Mouse (Mus musculus): ENCODE results near the gene Edem3. TPM values are rescaled to one million over a fixed set of nuclear protein-coding genes. Genes with fewer than 3 reads are reported as not detected.

Edem3 gene
- total RNA-seq, 4 experiments from 2014 or later: 34.2 to 35.5 (median 35.0) TPM

DNA sequence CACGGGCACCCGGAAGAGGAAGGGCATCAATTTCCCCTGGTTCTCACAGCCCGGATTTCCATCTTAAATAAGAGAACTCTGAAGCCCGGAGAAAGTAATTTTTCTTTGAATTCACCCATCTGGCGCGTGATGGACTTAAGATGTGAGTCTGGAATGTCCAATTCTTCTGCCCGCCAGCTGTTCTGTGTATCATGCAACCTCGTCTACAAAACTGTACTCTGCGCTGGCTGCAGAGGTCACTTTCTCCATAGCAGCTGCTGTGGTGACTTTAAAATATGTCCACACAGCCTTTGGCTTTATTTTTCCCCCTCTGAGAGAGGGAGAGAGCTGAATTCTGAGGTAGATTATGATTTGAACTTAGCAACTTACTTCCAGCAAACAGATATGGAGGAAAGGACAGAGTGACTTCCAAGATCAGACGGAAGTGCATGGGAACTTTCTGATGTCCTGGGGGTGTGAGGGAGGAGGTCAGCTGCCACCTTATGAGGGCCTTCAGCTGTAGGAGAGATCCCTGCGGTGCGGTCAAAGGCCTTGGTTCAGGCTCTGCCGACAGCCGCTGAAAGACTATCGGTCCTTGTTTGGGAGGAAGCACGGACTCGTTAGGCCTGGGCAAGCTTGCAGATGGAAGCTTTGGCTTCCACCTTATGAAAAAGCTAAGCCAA lies 108.1 kb downstream of the Edem3 start:
- no peak for DNase-seq (ENCODE audit: low spot score in 2 of 2)

DNA sequence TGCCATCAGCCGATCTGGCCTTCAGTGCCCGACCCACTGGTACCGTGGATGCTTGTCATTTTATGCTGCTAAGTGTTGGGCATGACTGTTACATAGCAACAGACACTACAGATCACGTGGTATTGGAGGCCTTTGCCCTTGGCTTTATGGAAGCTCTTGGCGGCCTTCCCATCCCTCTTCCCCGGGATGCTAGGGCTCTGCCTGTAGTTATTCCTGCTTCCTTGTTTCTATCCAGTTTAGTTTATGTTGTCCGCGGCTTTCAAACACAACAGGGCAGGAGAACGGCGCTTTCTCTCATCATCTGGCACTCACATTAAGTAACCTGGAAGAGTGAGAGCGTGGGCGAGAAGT lies 108.6 kb downstream of the Edem3 start:
- no peak for DNase-seq (ENCODE audit: low spot score in 2 of 2)

DNA sequence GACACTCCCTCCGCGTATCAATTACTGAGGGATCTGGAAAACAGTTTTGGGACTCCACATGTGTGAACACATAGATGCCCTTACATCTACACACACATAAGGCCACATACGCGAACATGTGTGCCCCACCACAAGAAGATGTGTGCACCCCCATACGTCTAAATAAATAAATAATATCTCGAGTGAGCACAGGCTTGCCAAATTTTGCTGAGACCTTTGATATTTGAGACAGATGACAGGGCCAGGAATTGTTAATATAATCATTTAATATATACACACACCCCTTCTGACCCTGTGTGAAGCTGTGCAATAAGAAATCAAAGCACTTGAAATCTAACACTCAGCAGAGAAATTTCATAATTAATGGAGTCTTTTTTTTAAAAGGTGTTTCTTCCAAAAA lies 109.2 kb downstream of the Edem3 start:
- no peak for DNase-seq (ENCODE audit: low spot score in 2 of 2)

Other genes with a start within 250 kb of the Edem3 start
- gene Fam129a, start 184.2 kb upstream of the Edem3 start, total RNA-seq (2022): 1 to 10 TPM; 1.5 to 3.0 (median 2.7) TPM